Mouse (Mus musculus) kidney, adult 2 months (tissue): ENCODE measurements around the gene Nop9.

Experiments used
- CTCF ChIP-seq: fragments of 200-500 bp; conservative IDR thresholded peaks from 2 replicates; pipeline ENCODE4 v1.5.1; 2011; ENCODE audit warnings: low read depth, mild to moderate bottlenecking, control low read depth, low read length, moderate library complexity, mixed read lengths; ENCODE audit not compliant: insufficient read depth, insufficient read length
- POLR2A ChIP-seq: fragments of 200-500 bp; IDR thresholded peaks from one replicate; pipeline ENCODE4 v1.6.1; 2011; ENCODE audit warnings: low read depth, low read length, control low read depth

GRCm38 (mm10) chr14:55747051-55747847 is 1.8 kb downstream of the Nop9 start:
- no peak for TF ChIP-seq CTCF
- no peak for TF ChIP-seq POLR2A
